Mouse (Mus musculus): ENCODE data around the gene Mapk12. TPM values are rescaled to one million over a fixed set of nuclear protein-coding genes. Genes with fewer than 3 reads are reported as not detected.

Gene Mapk12
- polyA plus RNA-seq, 1 experiment from 2014 or later: 4.7 TPM

DNA sequence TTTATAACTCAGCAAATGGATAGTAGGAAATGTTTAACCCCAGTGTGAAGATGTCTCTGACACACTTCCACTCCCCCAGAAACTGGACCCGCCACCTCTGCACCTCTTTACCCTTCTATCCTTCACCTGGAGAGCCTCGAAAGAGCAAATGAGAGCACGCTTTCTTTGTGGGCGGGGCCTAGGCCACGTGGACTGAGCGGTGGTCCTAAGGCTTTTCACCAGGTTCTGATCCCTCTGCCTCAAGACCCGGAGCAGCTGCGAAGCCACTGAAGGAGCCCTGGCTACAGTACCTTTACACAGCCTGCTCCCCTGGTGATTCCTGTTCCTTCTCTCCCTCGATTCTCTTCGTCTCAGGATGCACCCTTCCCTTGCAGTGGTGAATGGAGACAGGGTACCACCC is 7.0 kb upstream of the Mapk12 start:
- H3K27ac ChIP-seq: no peak overlapping the region
- no peak overlapping the region for H3K9ac ChIP-seq
- H3K4me1 ChIP-seq: peaks cover 41% of the 10 kb centered on the region
- H3K9me3 ChIP-seq: no peaks in the 10 kb centered on the region
- H3K27me3 ChIP-seq: peaks cover 58% of the 10 kb centered on the region
- H3K4me2 ChIP-seq: peak overlapping the region; percentile 94
- no peaks in the 10 kb centered on the region for H3K36me3 ChIP-seq
- ATAC-seq (ENCODE audit: insufficient number of reproducible peaks, insufficient read depth, low FRiP score, low TSS enrichment, low read depth): no peak
- WGBS: 22% methylated on average over 10 of the region's 10 CpGs
- H3K4me3 ChIP-seq: peak overlapping the region; percentile 71; the same call in 1 of the 2 replicates

DNA sequence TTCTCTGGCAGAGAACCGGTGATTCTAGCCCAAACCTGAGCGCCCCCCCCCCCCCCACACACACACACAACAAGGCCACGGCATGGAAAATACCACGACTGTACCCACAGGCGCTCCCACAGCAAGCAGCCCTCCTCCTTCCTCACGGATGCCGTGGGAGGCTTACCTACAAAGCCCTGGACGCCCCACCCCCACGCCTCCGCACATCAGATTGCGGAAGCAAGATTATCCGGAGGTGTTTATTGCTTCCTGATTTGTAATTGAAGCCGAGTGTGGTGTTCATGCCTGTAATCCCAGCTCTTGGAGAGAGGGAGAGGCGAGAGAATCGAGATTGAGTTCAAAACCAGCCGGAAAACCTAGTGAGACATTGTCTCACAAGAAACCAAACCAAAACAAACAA is 6.5 kb upstream of the Mapk12 start:
- WGBS: 8% methylated on average over 16 of the region's 16 CpGs
- H3K4me3 ChIP-seq: peak overlapping the region; percentile 33
- no peak for ATAC-seq (ENCODE audit: insufficient number of reproducible peaks, insufficient read depth, low FRiP score, low TSS enrichment, low read depth)
- H3K27me3 ChIP-seq: peaks cover 63% of the 10 kb centered on the region
- no peaks in the 10 kb centered on the region for H3K9me3 ChIP-seq
- H3K4me2 ChIP-seq: peak overlapping the region; percentile 94
- no peak overlapping the region for H3K27ac ChIP-seq
- H3K36me3 ChIP-seq: no peaks in the 10 kb centered on the region
- H3K9ac ChIP-seq: peak overlapping the region; percentile 58
- H3K4me1 ChIP-seq: peaks cover 37% of the 10 kb centered on the region

DNA sequence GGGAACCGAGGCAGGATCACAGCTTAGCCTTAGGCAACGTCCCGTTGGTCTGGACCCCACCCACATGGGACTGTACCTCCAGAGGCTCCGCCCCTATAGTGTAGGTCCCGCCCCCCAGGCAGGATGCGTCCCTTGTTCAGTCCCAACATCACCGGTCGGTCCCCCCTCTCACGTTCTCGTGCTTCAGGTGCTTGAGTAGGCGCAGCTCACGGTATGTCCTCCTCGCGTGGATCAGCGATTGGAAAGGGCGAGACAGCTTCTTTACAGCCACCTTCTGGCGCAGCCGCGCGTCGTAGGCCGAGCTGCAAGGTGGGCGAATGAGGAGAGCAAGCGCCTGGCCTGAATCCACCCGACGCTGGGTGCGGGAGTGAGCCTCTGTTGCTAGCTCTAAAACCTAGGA is 6.0 kb upstream of the Mapk12 start:
- ATAC-seq (ENCODE audit: insufficient number of reproducible peaks, insufficient read depth, low FRiP score, low TSS enrichment, low read depth): no peak
- peak overlapping the region; percentile 33 for H3K4me3 ChIP-seq
- WGBS: under 1% methylated on average over 27 of the region's 27 CpGs
- H3K9ac ChIP-seq: peak overlapping the region; percentile 58
- H3K4me2 ChIP-seq: peak overlapping the region; percentile 94
- peaks cover 37% of the 10 kb centered on the region for H3K4me1 ChIP-seq
- peaks cover 68% of the 10 kb centered on the region for H3K27me3 ChIP-seq
- H3K27ac ChIP-seq: no peak overlapping the region
- no peaks in the 10 kb centered on the region for H3K36me3 ChIP-seq
- no peaks in the 10 kb centered on the region for H3K9me3 ChIP-seq

DNA sequence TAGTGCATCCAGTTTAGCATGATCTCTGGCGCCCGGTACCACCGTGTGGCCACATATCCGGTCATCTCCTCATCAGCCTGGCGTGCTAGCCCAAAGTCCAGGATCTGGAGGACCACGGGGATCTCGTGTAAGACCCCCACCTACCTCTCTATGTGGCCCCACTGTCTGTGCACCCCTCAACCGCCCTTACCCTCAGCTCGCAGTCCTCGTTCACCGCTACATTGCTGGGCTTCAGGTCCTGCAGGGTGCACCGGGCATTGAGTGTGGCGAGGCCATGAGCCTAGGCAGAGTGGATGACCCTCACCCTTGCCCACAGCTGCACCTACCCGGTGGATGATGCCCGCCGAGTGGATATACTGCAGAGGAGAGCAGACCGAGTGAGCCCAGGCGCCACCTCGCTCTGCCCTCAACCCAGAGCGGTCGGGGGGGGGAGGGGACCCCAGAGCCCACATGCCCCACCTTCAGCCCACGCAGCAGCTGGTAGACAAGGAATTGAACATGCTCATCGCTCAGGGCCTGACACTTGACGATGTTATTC is 5.4 kb upstream of the Mapk12 start:
- H3K9me3 ChIP-seq: no peaks in the 10 kb centered on the region
- no peak overlapping the region for H3K9ac ChIP-seq
- H3K27me3 ChIP-seq: peaks cover 74% of the 10 kb centered on the region
- H3K36me3 ChIP-seq: no peaks in the 10 kb centered on the region
- 74% methylated on average over 24 of the region's 24 CpGs for WGBS
- H3K4me3 ChIP-seq: peak overlapping the region; percentile 33; the same call in 1 of the 2 replicates
- ATAC-seq (ENCODE audit: insufficient number of reproducible peaks, insufficient read depth, low FRiP score, low TSS enrichment, low read depth): no peak
- peak overlapping the region; percentile 94; the same call in 1 of the 2 replicates for H3K4me2 ChIP-seq
- H3K27ac ChIP-seq: no peak overlapping the region
- H3K4me1 ChIP-seq: peaks cover 44% of the 10 kb centered on the region

DNA sequence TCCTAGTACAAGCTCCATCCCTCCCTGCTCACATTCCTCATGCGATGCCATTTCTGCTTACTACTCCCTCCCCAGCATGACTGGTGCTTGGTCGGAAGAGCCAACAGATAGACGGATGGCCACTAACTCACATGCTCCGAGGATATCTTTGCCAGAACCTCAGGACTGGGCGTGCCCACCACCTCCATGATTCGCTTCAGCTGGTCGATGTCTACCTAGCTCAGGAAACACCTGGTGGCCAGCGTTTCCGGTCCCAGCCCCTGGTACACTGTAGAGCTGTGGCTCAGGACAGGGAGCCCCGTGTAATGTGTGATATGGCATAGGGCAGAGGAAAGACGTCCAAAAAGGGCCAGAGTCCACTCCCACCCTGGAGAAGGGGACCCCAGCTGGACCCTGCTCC is 4.5 kb upstream of the Mapk12 start:
- WGBS: 85% methylated on average over 11 of the region's 11 CpGs

DNA sequence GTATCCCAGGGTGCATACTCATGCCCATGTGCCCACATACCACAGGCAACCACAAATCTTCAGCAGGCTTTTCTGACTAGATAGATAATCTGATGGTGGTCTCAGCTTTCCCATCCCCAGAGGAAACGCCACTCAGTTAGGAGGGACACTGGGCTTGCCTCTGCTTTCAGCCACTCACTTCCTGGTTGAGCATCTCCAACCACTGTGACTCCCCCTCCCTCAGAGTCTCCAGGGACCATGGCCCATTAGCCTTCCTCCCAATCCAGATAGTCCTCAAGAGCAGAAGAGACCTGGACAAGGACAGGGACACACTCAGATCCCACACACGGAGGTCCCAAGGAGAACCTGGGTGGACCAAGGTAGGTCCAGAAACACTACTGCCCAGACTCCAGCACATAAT is 2.6 kb upstream of the Mapk12 start:
- Histone ChIP-seq H3K36me3 (no peaks in the 10 kb centered on the region), H3K4me1 (peaks cover 38% of the 10 kb centered on the region), H3K27ac (no peak overlapping the region), H3K9me3 (no peaks in the 10 kb centered on the region), H3K4me3 (no peak overlapping the region), H3K4me2 (no peak overlapping the region), H3K27me3 (peaks cover 90% of the 10 kb centered on the region), H3K9ac (no peak overlapping the region)
- no peak for ATAC-seq (ENCODE audit: insufficient number of reproducible peaks, insufficient read depth, low FRiP score, low TSS enrichment, low read depth)
- WGBS: 67% methylated on average over 2 of the region's 2 CpGs

More for the DNA sequence above, 4.5 kb upstream of the Mapk12 start:
- Histone ChIP-seq H3K27me3 (peaks cover 83% of the 10 kb centered on the region), H3K4me3 (no peak overlapping the region), H3K27ac (no peak overlapping the region), H3K4me2 (no peak overlapping the region), H3K9me3 (no peaks in the 10 kb centered on the region), H3K9ac (no peak overlapping the region), H3K4me1 (peaks cover 46% of the 10 kb centered on the region), H3K36me3 (no peaks in the 10 kb centered on the region)
- ATAC-seq (ENCODE audit: insufficient number of reproducible peaks, insufficient read depth, low FRiP score, low TSS enrichment, low read depth): no peak

DNA sequence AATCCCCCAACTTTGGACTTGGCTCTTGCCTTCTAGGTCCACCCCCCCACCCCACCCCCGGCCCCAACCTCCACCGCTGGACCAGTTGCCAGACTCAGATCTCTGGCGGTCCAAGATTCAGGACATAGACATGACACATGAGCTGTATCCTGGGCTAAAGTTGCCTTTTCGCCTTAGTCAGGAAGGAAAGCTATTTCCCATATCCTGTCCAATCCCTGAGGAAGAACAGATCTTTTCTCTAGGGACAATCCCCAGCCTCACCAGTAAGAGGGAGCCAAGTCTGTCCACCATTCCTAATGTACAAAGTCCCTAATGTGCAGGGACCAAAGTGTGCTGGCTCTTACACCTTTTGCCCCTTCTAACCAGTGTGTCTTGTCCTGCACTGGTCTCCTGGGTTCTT is 1.4 kb upstream of the Mapk12 start:
- Histone ChIP-seq H3K9me3 (no peaks in the 10 kb centered on the region), H3K4me3 (no peak overlapping the region), H3K4me2 (no peak overlapping the region), H3K4me1 (peaks cover 28% of the 10 kb centered on the region), H3K36me3 (no peaks in the 10 kb centered on the region), H3K9ac (no peak overlapping the region), H3K27ac (no peak overlapping the region), H3K27me3 (peaks cover 83% of the 10 kb centered on the region)
- 63% methylated on average over 4 of the region's 4 CpGs for whole genome bisulfite sequencing
- ATAC-seq (ENCODE audit: insufficient number of reproducible peaks, insufficient read depth, low FRiP score, low TSS enrichment, low read depth): no peak

DNA sequence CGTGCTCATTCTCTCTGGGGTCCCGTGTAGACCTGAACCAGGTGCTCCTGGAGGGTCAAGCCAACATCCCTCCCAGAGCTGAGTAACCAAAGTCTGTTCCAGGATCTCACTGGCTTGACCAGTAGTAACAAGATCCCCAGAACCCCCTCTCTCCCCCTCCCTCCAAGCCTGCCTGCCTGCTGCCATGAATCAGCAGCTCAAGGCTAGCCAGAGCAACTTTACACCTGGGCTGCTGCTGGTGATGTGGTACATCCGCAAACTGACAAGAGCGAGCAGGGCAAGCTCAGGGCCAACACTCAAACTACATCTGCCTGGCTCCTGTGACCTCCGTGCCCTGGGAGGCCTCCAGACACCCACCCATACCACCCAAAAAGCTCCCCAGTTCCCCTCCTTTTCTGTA is 940 bp upstream of the Mapk12 start:
- Histone ChIP-seq H3K4me2 (0 out of 2 replicates have a peak overlapping the region, but pooled peaks have one; percentile 90), H3K9me3 (no peaks in the 10 kb centered on the region), H3K9ac (no peak overlapping the region), H3K4me3 (no peak overlapping the region), H3K27ac (no peak overlapping the region), H3K4me1 (peaks cover 23% of the 10 kb centered on the region), H3K36me3 (no peaks in the 10 kb centered on the region), H3K27me3 (peaks cover 78% of the 10 kb centered on the region)
- no peak for ATAC-seq (ENCODE audit: insufficient number of reproducible peaks, insufficient read depth, low FRiP score, low TSS enrichment, low read depth)
- WGBS: 12% methylated on average over 5 of the region's 5 CpGs

DNA sequence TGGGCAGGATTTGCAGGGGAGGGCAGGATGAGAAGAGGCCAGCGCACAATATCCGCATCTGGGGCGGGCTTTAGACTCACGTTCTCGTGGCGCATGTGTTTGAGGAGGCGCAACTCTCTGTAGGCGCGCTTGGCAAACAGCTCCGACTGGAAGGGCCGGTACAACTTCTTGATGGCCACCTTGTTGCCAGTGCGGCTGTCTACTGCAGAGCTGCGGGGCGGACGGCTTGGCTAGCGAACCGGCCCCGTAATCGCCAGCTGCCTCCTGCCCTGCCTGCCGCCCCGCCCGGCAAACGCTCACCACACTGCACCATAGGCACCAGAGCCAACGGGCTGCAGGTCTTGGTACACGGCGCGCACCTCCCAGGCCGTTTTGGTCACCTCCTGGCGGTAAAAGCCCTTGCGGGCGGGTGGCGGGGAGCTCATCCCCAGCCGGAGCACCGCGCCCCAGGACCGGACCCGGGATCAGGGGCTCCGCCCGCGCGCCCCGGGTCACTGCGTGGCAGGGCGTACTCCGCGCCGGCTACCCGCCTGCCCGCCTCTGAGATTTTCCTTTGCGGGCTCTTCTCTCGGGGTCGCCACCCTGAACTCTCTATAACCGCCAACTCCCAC is 350 bp downstream of the Mapk12 start:
- WGBS: under 1% methylated on average over 53 of the region's 53 CpGs
- no peaks in the 10 kb centered on the region for H3K9me3 ChIP-seq
- no peak overlapping the region for H3K27ac ChIP-seq
- H3K9ac ChIP-seq: peak overlapping the region; percentile 66
- H3K27me3 ChIP-seq: peaks cover 65% of the 10 kb centered on the region
- H3K4me1 ChIP-seq: peaks cover 21% of the 10 kb centered on the region
- H3K4me3 ChIP-seq: peak overlapping the region; percentile 50
- no peaks in the 10 kb centered on the region for H3K36me3 ChIP-seq
- ATAC-seq (ENCODE audit: insufficient number of reproducible peaks, insufficient read depth, low FRiP score, low TSS enrichment, low read depth): no peak
- peak overlapping the region; percentile 90 for H3K4me2 ChIP-seq

DNA sequence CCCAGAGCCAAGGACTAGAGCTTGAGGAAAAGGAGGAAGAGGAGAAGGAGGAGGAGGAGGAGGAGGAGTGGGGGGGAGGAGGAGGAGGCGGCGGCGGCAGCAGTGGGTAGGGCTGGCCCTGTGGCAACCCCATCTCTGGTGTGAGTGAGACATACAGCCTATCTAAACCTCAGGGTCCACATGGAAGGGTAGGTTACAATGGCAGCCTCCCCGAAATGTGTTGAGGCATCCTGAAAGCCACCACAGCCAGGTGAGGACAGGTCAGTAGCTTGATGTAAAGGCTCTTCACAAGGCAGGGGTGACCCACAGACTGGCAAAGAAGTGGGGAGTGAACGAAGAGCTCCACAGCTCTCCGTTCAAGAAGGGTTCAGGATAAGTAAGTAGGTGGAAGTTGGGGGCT is 2.0 kb downstream of the Mapk12 start:
- WGBS: 88% methylated on average over 6 of the region's 6 CpGs
- Histone ChIP-seq H3K27ac (no peak overlapping the region), H3K4me1 (peaks cover 21% of the 10 kb centered on the region), H3K9me3 (no peaks in the 10 kb centered on the region), H3K27me3 (peaks cover 52% of the 10 kb centered on the region), H3K36me3 (no peaks in the 10 kb centered on the region), H3K4me3 (no peak overlapping the region), H3K4me2 (no peak overlapping the region), H3K9ac (no peak overlapping the region)
- no peak for ATAC-seq (ENCODE audit: insufficient number of reproducible peaks, insufficient read depth, low FRiP score, low TSS enrichment, low read depth)

DNA sequence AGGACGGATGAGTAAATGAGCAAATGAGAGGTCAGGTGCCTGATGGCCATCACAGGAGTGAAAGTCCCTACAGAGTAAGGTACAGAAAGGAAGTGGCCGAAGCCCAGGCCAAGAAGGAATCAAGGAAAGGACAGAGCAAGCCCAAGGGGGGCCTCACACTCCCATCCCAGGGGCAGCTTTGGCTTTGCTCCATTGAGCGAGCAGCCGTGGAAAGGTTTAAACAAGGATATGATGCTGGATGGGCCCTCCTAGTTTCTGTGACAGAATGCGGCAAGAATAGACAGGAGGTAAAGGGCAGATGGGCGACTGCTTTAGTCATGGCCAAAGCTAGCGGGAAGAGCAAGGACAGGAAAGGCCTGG is 2.5 kb downstream of the Mapk12 start:
- H3K27me3 ChIP-seq: peaks cover 52% of the 10 kb centered on the region
- H3K36me3 ChIP-seq: no peaks in the 10 kb centered on the region
- H3K9ac ChIP-seq: no peak overlapping the region
- no peak overlapping the region for H3K27ac ChIP-seq
- no peak overlapping the region for H3K4me2 ChIP-seq
- no peaks in the 10 kb centered on the region for H3K9me3 ChIP-seq
- ATAC-seq (ENCODE audit: insufficient number of reproducible peaks, insufficient read depth, low FRiP score, low TSS enrichment, low read depth): no peak
- H3K4me1 ChIP-seq: peaks cover 21% of the 10 kb centered on the region
- no peak overlapping the region for H3K4me3 ChIP-seq
- WGBS: 83% methylated on average over 7 of the region's 7 CpGs

DNA sequence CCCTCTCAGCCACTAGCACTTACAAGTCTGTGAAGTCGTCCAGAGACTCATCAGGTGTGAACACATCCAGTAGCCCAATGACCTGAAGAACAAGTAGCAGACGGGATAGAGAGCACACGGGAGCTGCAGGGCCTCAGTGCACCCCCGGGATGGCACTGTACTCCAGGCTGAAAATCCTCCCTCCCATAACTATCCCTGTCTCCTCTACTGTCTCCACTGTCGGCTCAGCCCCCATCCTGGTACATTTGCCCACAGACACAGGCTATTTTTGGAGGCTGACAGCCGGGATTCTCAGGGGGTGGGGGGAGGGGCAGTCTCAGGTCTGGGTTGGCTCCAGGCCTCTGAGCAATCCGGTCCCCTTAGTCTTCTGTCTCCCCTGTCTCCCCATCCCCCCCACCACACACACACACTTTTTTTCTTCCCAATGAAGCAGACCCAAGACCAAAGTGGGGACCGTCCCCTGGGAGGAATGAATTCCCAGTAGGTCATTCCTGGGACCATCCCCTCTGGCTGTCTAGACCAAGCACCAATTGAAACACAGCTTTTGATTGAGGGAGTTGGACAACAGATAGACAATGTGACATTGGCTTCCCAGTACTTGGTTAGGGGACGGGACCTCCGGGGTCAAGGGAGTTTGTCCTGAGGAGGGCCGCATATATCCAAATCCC is 3.0 kb downstream of the Mapk12 start:
- Histone ChIP-seq H3K4me1 (peaks cover 21% of the 10 kb centered on the region), H3K27ac (no peak overlapping the region), H3K36me3 (no peaks in the 10 kb centered on the region), H3K4me2 (no peak overlapping the region), H3K27me3 (peaks cover 49% of the 10 kb centered on the region), H3K4me3 (no peak overlapping the region), H3K9ac (no peak overlapping the region), H3K9me3 (no peaks in the 10 kb centered on the region)
- 65% methylated on average over 11 of the region's 11 CpGs for WGBS
- no peak for ATAC-seq (ENCODE audit: insufficient number of reproducible peaks, insufficient read depth, low FRiP score, low TSS enrichment, low read depth)
